9 mouse cellular contexts compared by ENCODE assay signal in the genomic region with DNA sequence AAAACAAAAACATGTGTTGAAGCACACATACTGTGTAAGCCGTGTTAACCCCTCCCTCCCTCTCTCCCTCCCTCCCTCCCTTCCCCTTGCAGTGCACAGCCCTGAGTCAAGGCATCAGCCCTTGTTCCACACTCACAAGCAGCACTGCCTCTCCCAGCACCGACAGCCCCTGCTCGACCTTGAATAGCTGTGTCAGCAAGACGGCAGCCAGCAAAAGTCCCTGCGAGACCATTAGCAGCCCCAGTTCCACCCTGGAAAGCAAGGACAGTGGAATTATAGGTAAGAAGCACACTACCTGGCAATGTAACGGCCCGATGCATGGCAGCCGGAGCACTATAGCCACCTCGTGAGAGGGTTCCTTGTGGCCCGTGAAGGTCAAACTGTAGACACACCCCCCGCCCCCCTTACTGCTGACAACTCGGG.
DNase-seq lines count a peak whose midpoint lies in the region; ATAC-seq and TF ChIP-seq lines count a peak whose summit lies in the region.
"Had no signal": no experiment of that assay in that cellular context is flagged by ENCODE, and none has a peak within 500 bp of the region (broad histone marks: within the 10 kb centered on the region; RNA-seq: fewer than 3 reads in every experiment).

No protein-coding gene starts in this region.

- TF ChIP-seq POLR2A in brain, embryonic 14.5 days (IDR thresholded peaks at IDR 0.05; ENCODE audit: borderline replicate concordance, extremely low read depth, insufficient read depth, insufficient read length, poor library complexity, severe bottlenecking) = no peak

- peak overlapping the region; percentile 34; the same call in 1 of the 2 replicates for H3K4me2 ChIP-seq in heart, embryonic 11.5 days
- H3K4me2 ChIP-seq in hindbrain, embryonic 11.5 days (replicated peaks; ENCODE audit: low read depth, low read length) = no peak overlapping the region
- H3K4me2 ChIP-seq in midbrain, embryonic 11.5 days = no peak overlapping the region

- no peak overlapping the region for H3K4me3 ChIP-seq in heart, embryonic 11.5 days (ENCODE audit: low read depth, low read length)
- no peak overlapping the region for H3K4me3 ChIP-seq in hindbrain, embryonic 11.5 days (ENCODE audit: low read depth, low read length)
- H3K4me3 ChIP-seq in midbrain, embryonic 11.5 days (ENCODE audit: low read depth, low read length) = no peak overlapping the region

- H3K9ac ChIP-seq in heart, embryonic 11.5 days (ENCODE audit: low read depth, low read length) = peak overlapping the region; percentile 58
- H3K9ac ChIP-seq in hindbrain, embryonic 11.5 days (ENCODE audit: low read depth, low read length) = no peak overlapping the region
- H3K9ac ChIP-seq in midbrain, embryonic 11.5 days (ENCODE audit: low read length) = no peak overlapping the region
- H3K9ac ChIP-seq: liver, postnatal 0 days had no signal

- no peak for ATAC-seq in heart, embryonic 11.5 days (replicated peaks; ENCODE audit: insufficient number of reproducible peaks, low FRiP score, low TSS enrichment)
- ATAC-seq in hindbrain, embryonic 11.5 days (ENCODE audit: low FRiP score) = peak; percentile 61
- ATAC-seq in midbrain, embryonic 11.5 days (ENCODE audit: low FRiP score) = peak; percentile 75
- ATAC-seq in frontal cortex, adult (ENCODE audit: low TSS enrichment) = no peak
- ATAC-seq: liver, postnatal 0 days had no signal

- intact Hi-C loops in heart, postnatal 36 days (cut with DNase I) = no loop called here

- no peaks in the 10 kb centered on the region for H3K36me3 ChIP-seq in heart, embryonic 11.5 days (ENCODE audit: control insufficient read depth, insufficient read depth, low read length)
- H3K36me3 ChIP-seq in hindbrain, embryonic 11.5 days (ENCODE audit: control insufficient read depth, insufficient read depth, low read length) = no peaks in the 10 kb centered on the region
- H3K36me3 ChIP-seq in midbrain, embryonic 11.5 days (ENCODE audit: control insufficient read depth, insufficient read depth, low read length) = no peaks in the 10 kb centered on the region

- no peak for TF ChIP-seq CTCF in brain, embryonic 14.5 days (IDR thresholded peaks at IDR 0.05; ENCODE audit: borderline replicate concordance, extremely low read depth, insufficient read depth, insufficient read length)

- no peaks in the 10 kb centered on the region for H3K27me3 ChIP-seq in heart, embryonic 11.5 days (ENCODE audit: control insufficient read depth, insufficient read depth, low read length)
- no peaks in the 10 kb centered on the region for H3K27me3 ChIP-seq in hindbrain, embryonic 11.5 days (ENCODE audit: control insufficient read depth, insufficient read depth, low read length)
- no peaks in the 10 kb centered on the region for H3K27me3 ChIP-seq in midbrain, embryonic 11.5 days (ENCODE audit: control insufficient read depth, insufficient read depth, low read length)

- DNase-seq in heart, postnatal 36 days = no peak
- peak; percentile 73 for DNase-seq in brain, embryonic 14.5 days (ENCODE audit: low read depth)
- peak; percentile 36 for DNase-seq in hindbrain, embryonic 11.5 days (ENCODE audit: low spot score)
- DNase-seq in midbrain, embryonic 11.5 days (ENCODE audit: low spot score, missing footprints) = no peak
- no peak for DNase-seq in urinary bladder, adult 18-20 months (ENCODE audit: low spot score in 2 of 2)
- DNase-seq in left cerebral cortex, adult 18-20 months (ENCODE audit: low spot score in 2 of 2) = no peak
- DNase-seq: liver, postnatal 0 days had no signal

- WGBS in heart, embryonic 11.5 days (ENCODE audit: insufficient replicate concordance) = 40% methylated on average over 12 of the region's 12 CpGs
- 31% methylated on average over 12 of the region's 12 CpGs for WGBS in hindbrain, embryonic 11.5 days
- 41% methylated on average over 12 of the region's 12 CpGs for WGBS in midbrain, embryonic 11.5 days

- peaks cover 52% of the 10 kb centered on the region for H3K4me1 ChIP-seq in heart, embryonic 11.5 days (ENCODE audit: control insufficient read depth, insufficient read depth, low read length)
- H3K4me1 ChIP-seq in hindbrain, embryonic 11.5 days (replicated peaks; ENCODE audit: control insufficient read depth, insufficient read depth, low read length) = 0 out of 2 replicates have a peak, but pooled peaks cover 2% of the 10 kb centered on the region
- H3K4me1 ChIP-seq in midbrain, embryonic 11.5 days (ENCODE audit: control insufficient read depth, insufficient read depth, low read length) = peaks cover 9% of the 10 kb centered on the region

- no peaks in the 10 kb centered on the region for H3K9me3 ChIP-seq in heart, embryonic 11.5 days (replicated peaks; ENCODE audit: control insufficient read depth, low read length)
- H3K9me3 ChIP-seq in hindbrain, embryonic 11.5 days (ENCODE audit: control insufficient read depth, low read length) = no peaks in the 10 kb centered on the region
- no peaks in the 10 kb centered on the region for H3K9me3 ChIP-seq in midbrain, embryonic 11.5 days (ENCODE audit: control insufficient read depth, low read length)

- 0 out of 2 replicates have a peak overlapping the region, but pooled peaks have one; percentile 57 for H3K27ac ChIP-seq in heart, embryonic 11.5 days (ENCODE audit: low read depth, low read length)
- H3K27ac ChIP-seq in hindbrain, embryonic 11.5 days (ENCODE audit: low read depth, low read length) = peak overlapping the region; percentile 33; the same call in 1 of the 2 replicates
- no peak overlapping the region for H3K27ac ChIP-seq in midbrain, embryonic 11.5 days (ENCODE audit: low read depth, low read length)

Comparison
In these comparisons a context has a peak if more than half of its experiments do, and no peak if none do; other contexts are left out.
1. ATAC-seq: peak in hindbrain, embryonic 11.5 days (single experiment) and midbrain, embryonic 11.5 days (single experiment); none in heart, embryonic 11.5 days (single experiment) and frontal cortex, adult (single experiment).
2. DNase-seq: peak in brain, embryonic 14.5 days (single experiment) and hindbrain, embryonic 11.5 days (single experiment); none in heart, postnatal 36 days (0 of 2), midbrain, embryonic 11.5 days (single experiment), urinary bladder, adult 18-20 months (0 of 2) and left cerebral cortex, adult 18-20 months (0 of 2).